Mouse (Mus musculus): Measurements from ENCODE around the gene Aco1. TPM values are rescaled to one million over a fixed set of nuclear protein-coding genes. Genes with fewer than 3 reads are reported as not detected.

The Aco1 gene
- polyA plus RNA-seq, 1 experiment, result 6.8 TPM

- Histone ChIP-seq H3K27me3 (ENCODE audit: control insufficient read depth, insufficient read depth, low read length) (no peaks in the 10 kb centered on the region), H3K27ac (ENCODE audit: control insufficient read depth, insufficient read depth, low read depth, low read length) (no peak overlapping the region), H3K4me3 (ENCODE audit: control insufficient read depth, low read depth, low read length) (no peak overlapping the region), H3K36me3 (ENCODE audit: control insufficient read depth, insufficient read depth, low read length) (no peaks in the 10 kb centered on the region), H3K4me1 (ENCODE audit: control insufficient read depth, insufficient read depth, low read length) (no peaks in the 10 kb centered on the region)
- TF ChIP-seq CTCF (IDR thresholded peaks at IDR 0.05; ENCODE audit: control insufficient read depth, insufficient read depth, insufficient replicate concordance, low read depth, low read length), result no peak
- TF ChIP-seq POLR2A (IDR thresholded peaks at IDR 0.05; ENCODE audit: control insufficient read depth, low read depth, low read length), result no peak
Measured at GRCm38 (mm10) chr4:40150046-40150445, 7.2 kb downstream of the Aco1 start.

DNA sequence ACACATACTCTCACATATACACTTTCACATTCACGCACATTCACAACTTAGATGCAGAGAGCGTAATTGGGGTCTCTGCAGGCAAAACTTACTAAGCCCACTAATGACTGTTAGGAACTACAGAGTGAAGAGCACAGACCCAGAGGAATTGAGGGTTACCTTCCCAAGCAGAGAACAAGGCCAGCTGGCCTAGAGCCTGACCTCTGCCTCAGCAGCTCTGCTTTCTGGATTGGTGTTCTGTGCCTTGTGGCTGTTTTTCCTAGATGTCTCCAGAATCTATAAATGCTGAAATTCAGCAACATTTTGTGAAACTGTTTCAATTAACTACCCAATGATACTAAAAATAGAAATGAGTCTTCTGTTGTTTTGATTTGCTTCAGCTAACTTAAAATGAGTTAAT lies 9.9 kb downstream of the Aco1 start:
- no peaks in the 10 kb centered on the region; the same call in 1 of the 2 replicates for H3K4me1 ChIP-seq (ENCODE audit: control insufficient read depth, insufficient read depth, low read length)
- no peak overlapping the region for H3K27ac ChIP-seq (ENCODE audit: control insufficient read depth, insufficient read depth, low read depth, low read length)
- no peaks in the 10 kb centered on the region for H3K36me3 ChIP-seq (ENCODE audit: control insufficient read depth, insufficient read depth, low read length)
- no peaks in the 10 kb centered on the region for H3K27me3 ChIP-seq (ENCODE audit: control insufficient read depth, insufficient read depth, low read length)
- no peak for TF ChIP-seq CTCF (IDR thresholded peaks at IDR 0.05; ENCODE audit: control insufficient read depth, insufficient read depth, insufficient replicate concordance, low read depth, low read length)
- no peak for TF ChIP-seq POLR2A (IDR thresholded peaks at IDR 0.05; ENCODE audit: control insufficient read depth, low read depth, low read length)
- no peak overlapping the region for H3K4me3 ChIP-seq (ENCODE audit: control insufficient read depth, low read depth, low read length)

GRCm38 (mm10) chr4:40153500-40153899 lies 10.6 kb downstream of the Aco1 start:
- no peaks in the 10 kb centered on the region for H3K36me3 ChIP-seq (ENCODE audit: control insufficient read depth, insufficient read depth, low read length)
- no peak for TF ChIP-seq CTCF (IDR thresholded peaks at IDR 0.05; ENCODE audit: control insufficient read depth, insufficient read depth, insufficient replicate concordance, low read depth, low read length)
- no peak for TF ChIP-seq POLR2A (IDR thresholded peaks at IDR 0.05; ENCODE audit: control insufficient read depth, low read depth, low read length)
- H3K27me3 ChIP-seq (ENCODE audit: control insufficient read depth, insufficient read depth, low read length), result no peaks in the 10 kb centered on the region
- H3K4me3 ChIP-seq (ENCODE audit: control insufficient read depth, low read depth, low read length), result no peak overlapping the region
- no peak overlapping the region for H3K27ac ChIP-seq (ENCODE audit: control insufficient read depth, insufficient read depth, low read depth, low read length)
- no peaks in the 10 kb centered on the region; the same call in none of the 2 replicates for H3K4me1 ChIP-seq (ENCODE audit: control insufficient read depth, insufficient read depth, low read length)

GRCm38 (mm10) chr4:40154751-40155150 lies 11.9 kb downstream of the Aco1 start:
- Histone ChIP-seq H3K36me3 (ENCODE audit: control insufficient read depth, insufficient read depth, low read length) (no peaks in the 10 kb centered on the region), H3K27me3 (ENCODE audit: control insufficient read depth, insufficient read depth, low read length) (no peaks in the 10 kb centered on the region), H3K27ac (ENCODE audit: control insufficient read depth, insufficient read depth, low read depth, low read length) (no peak overlapping the region), H3K4me3 (ENCODE audit: control insufficient read depth, low read depth, low read length) (no peak overlapping the region), H3K4me1 (ENCODE audit: control insufficient read depth, insufficient read depth, low read length) (no peaks in the 10 kb centered on the region; the same call in none of the 2 replicates)
- no peak for TF ChIP-seq POLR2A (IDR thresholded peaks at IDR 0.05; ENCODE audit: control insufficient read depth, low read depth, low read length)
- TF ChIP-seq CTCF (IDR thresholded peaks at IDR 0.05; ENCODE audit: control insufficient read depth, insufficient read depth, insufficient replicate concordance, low read depth, low read length), result no peak

DNA sequence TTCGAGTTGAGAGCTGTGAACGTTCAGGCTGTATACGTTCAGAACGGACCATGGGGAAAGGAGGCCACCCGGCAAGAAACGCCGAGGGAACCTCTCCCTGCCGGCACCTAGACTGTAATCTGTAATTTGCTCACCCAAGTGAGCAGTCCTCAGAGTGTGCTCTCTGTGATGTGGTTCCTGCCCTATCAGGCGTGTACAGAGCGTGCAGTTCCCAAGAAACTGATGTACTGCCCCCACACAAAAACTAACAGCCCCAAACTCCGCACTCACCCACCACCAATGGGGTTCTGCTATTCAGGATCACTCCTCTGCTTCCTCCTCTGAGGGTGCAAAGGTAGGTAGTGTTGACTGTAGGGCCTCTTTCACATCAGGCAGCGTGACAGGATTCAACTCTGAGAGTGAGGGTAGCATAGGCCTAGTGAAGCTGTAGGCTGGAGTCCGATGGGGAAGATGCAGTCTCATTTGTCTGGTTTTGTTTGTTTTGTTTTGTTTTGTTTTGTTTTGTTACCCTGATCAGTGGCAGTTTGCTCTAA lies 12.7 kb downstream of the Aco1 start:
- Histone ChIP-seq H3K36me3 (ENCODE audit: control insufficient read depth, insufficient read depth, low read length) (no peaks in the 10 kb centered on the region), H3K4me3 (ENCODE audit: control insufficient read depth, low read depth, low read length) (no peak overlapping the region), H3K27me3 (ENCODE audit: control insufficient read depth, insufficient read depth, low read length) (no peaks in the 10 kb centered on the region), H3K27ac (ENCODE audit: control insufficient read depth, insufficient read depth, low read depth, low read length) (no peak overlapping the region), H3K4me1 (ENCODE audit: control insufficient read depth, insufficient read depth, low read length) (no peaks in the 10 kb centered on the region; the same call in none of the 2 replicates)
- TF ChIP-seq POLR2A (IDR thresholded peaks at IDR 0.05; ENCODE audit: control insufficient read depth, low read depth, low read length), result no peak

DNA sequence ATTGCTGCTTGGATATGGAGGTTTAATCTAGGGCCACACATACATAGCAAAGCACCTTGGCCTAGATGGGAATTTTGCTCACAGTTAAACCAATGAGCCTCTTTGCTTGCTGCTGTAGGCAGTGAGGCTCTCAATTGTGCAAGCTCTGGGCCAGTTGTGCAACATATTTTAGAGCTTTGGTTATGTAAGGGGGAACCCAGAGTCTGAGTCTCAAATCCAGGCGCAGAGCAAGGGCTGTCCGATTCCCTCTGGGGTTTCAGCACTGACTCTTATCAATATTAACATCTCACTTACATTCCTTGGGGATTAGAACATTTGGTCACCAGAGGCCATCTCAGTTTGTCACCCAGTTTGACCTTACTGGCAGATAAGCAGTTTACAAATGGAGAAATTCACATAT lies 13.3 kb downstream of the Aco1 start:
- Histone ChIP-seq H3K4me1 (ENCODE audit: control insufficient read depth, insufficient read depth, low read length) (no peaks in the 10 kb centered on the region; the same call in none of the 2 replicates), H3K36me3 (ENCODE audit: control insufficient read depth, insufficient read depth, low read length) (no peaks in the 10 kb centered on the region), H3K4me3 (ENCODE audit: control insufficient read depth, low read depth, low read length) (no peak overlapping the region), H3K27ac (ENCODE audit: control insufficient read depth, insufficient read depth, low read depth, low read length) (no peak overlapping the region), H3K27me3 (ENCODE audit: control insufficient read depth, insufficient read depth, low read length) (no peaks in the 10 kb centered on the region)
- TF ChIP-seq POLR2A (IDR thresholded peaks at IDR 0.05; ENCODE audit: control insufficient read depth, low read depth, low read length) (no peak), CTCF (IDR thresholded peaks at IDR 0.05; ENCODE audit: control insufficient read depth, insufficient read depth, insufficient replicate concordance, low read depth, low read length) (no peak)

GRCm38 (mm10) chr4:40156582-40157499 lies 14.0 kb downstream of the Aco1 start:
- Histone ChIP-seq H3K4me1 (ENCODE audit: control insufficient read depth, insufficient read depth, low read length) (no peaks in the 10 kb centered on the region; the same call in none of the 2 replicates), H3K4me3 (ENCODE audit: control insufficient read depth, low read depth, low read length) (no peak overlapping the region), H3K27ac (ENCODE audit: control insufficient read depth, insufficient read depth, low read depth, low read length) (no peak overlapping the region), H3K36me3 (ENCODE audit: control insufficient read depth, insufficient read depth, low read length) (no peaks in the 10 kb centered on the region), H3K27me3 (ENCODE audit: control insufficient read depth, insufficient read depth, low read length) (no peaks in the 10 kb centered on the region)
- TF ChIP-seq CTCF (IDR thresholded peaks at IDR 0.05; ENCODE audit: control insufficient read depth, insufficient read depth, insufficient replicate concordance, low read depth, low read length) (no peak), POLR2A (IDR thresholded peaks at IDR 0.05; ENCODE audit: control insufficient read depth, low read depth, low read length) (no peak)

Measured in testis, adult 2 months (tissue).